Mouse (Mus musculus) small intestine, adult 2 months (tissue): Measurements from ENCODE around the gene Nek8. TPM values are rescaled to one million over a fixed set of nuclear protein-coding genes. Genes with fewer than 3 reads are reported as not detected.

Source experiments
- H3K27ac ChIP-seq: fragments of 200-500 bp; 2 replicates; pipeline ENCODE4 v1.5.1; 2012; ENCODE audit warnings: low read depth, low read length, control low read depth, inconsistent platforms; ENCODE audit not compliant: insufficient read depth
- H3K27me3 ChIP-seq: fragments of 200-500 bp; 2 replicates; pipeline ENCODE4 v1.6.1; 2012; ENCODE audit warnings: mild to moderate bottlenecking, moderate library complexity, low read length, inconsistent platforms; ENCODE audit not compliant: control insufficient read depth, insufficient read depth
- H3K36me3 ChIP-seq: fragments of 200-500 bp; 2 replicates; pipeline ENCODE4 v1.6.1; 2012; ENCODE audit warnings: mild to moderate bottlenecking, low read length, control low read depth, inconsistent platforms; ENCODE audit not compliant: control insufficient read depth, insufficient read depth
- H3K4me1 ChIP-seq: fragments of 200-500 bp; 2 replicates; pipeline ENCODE4 v1.6.1; 2012; ENCODE audit warnings: low read length, inconsistent platforms, mixed read lengths; ENCODE audit not compliant: control insufficient read depth, insufficient read depth, insufficient read length
- H3K4me3 ChIP-seq: fragments of 200-500 bp; 2 replicates; pipeline ENCODE4 v1.5.1; 2012; ENCODE audit warnings: low read depth, mild to moderate bottlenecking, control low read depth, inconsistent platforms, low read length, moderate library complexity
- CTCF ChIP-seq: fragments of 200-500 bp; IDR thresholded peaks from 2 replicates; pipeline ENCODE4 v1.5.1; 2012; ENCODE audit warnings: low read depth, mild to moderate bottlenecking, control low read depth, inconsistent platforms, low read length, moderate library complexity, mixed read lengths; ENCODE audit not compliant: insufficient replicate concordance, insufficient read length; ENCODE audit errors: extremely low read depth
- POLR2A ChIP-seq: fragments of 200-500 bp; IDR thresholded peaks from 2 replicates; pipeline ENCODE4 v1.6.1; 2012; ENCODE audit warnings: low read depth, mild to moderate bottlenecking, control low read depth, inconsistent platforms, low read length, moderate library complexity
- WGBS: fragments of 180-500 bp; shearing (Covaris S2); methylation state at CpG from one replicate; pipeline ENCODE4 v1.1.7; 2018; 5-methylcytosine and 5-hydroxymethylcytosine counted together
- polyA plus RNA-seq: library from polyadenylated mRNA; depleted of rRNA; stranded (reverse); fragments of >200 nt; gene quantifications from 2 replicates; pipeline ENCODE4 v1.2.3, GENCODE M21; 2012; rRNA removed

The Nek8 gene
- 5.0 and 6.6 TPM in 2 replicates for polyA plus RNA-seq

GRCm38 (mm10) chr11:78176402-78176862 is at the start of gene Nek8, which contains the start of gene Tlcd1:
Nek8 (minus strand) TSS chr11:78176675.
Tlcd1 (plus strand) TSS chr11:78176711.
- under 1% methylated on average over 32 of the region's 32 CpGs for WGBS
- Histone ChIP-seq H3K27me3 (no peaks in the 10 kb centered on the region), H3K36me3 (peaks cover 17% of the 10 kb centered on the region), H3K4me3 (peak within 1 kb of the TSS; percentile 95), H3K4me1 (peaks cover 14% of the 10 kb centered on the region), H3K27ac (peak within 1 kb of the TSS; percentile 89)
- TF ChIP-seq POLR2A (peak; percentile 50; the same call in 1 of the 2 replicates), CTCF (no peak)

- Histone ChIP-seq H3K4me3 (no peak overlapping the region), H3K4me1 (no peaks in the 10 kb centered on the region), H3K27me3 (no peaks in the 10 kb centered on the region), H3K27ac (no peak overlapping the region), H3K36me3 (peaks cover 92% of the 10 kb centered on the region)
- WGBS: 89% methylated on average over 4 of the region's 4 CpGs
- TF ChIP-seq POLR2A (no peak), CTCF (no peak)
These were observed 47.1 kb upstream of the Nek8 start for GRCm38 (mm10) chr11:78223586-78223985.

- 90% methylated on average over 11 of the region's 11 CpGs for WGBS
- Histone ChIP-seq H3K4me1 (no peaks in the 10 kb centered on the region), H3K27me3 (no peaks in the 10 kb centered on the region), H3K36me3 (peaks cover 83% of the 10 kb centered on the region), H3K4me3 (no peak overlapping the region), H3K27ac (no peak overlapping the region)
- no peak for TF ChIP-seq POLR2A
- no peak for TF ChIP-seq CTCF
These were observed 39.3 kb upstream of the Nek8 start for GRCm38 (mm10) chr11:78215709-78216317.

- H3K4me3 ChIP-seq: no peak overlapping the region
- H3K36me3 ChIP-seq: peaks cover 86% of the 10 kb centered on the region
- no peak overlapping the region for H3K27ac ChIP-seq
- 87% methylated on average over 14 of the region's 14 CpGs for WGBS
- TF ChIP-seq POLR2A: no peak
- no peak for TF ChIP-seq CTCF
- no peaks in the 10 kb centered on the region for H3K4me1 ChIP-seq
- H3K27me3 ChIP-seq: no peaks in the 10 kb centered on the region
These were observed 36.8 kb upstream of the Nek8 start for GRCm38 (mm10) chr11:78213086-78213817.

GRCm38 (mm10) chr11:78211513-78211912 is 35.0 kb upstream of the Nek8 start:
- WGBS: 65% methylated on average over 5 of the region's 5 CpGs
- Histone ChIP-seq H3K27ac (no peak overlapping the region), H3K27me3 (no peaks in the 10 kb centered on the region), H3K36me3 (peaks cover 89% of the 10 kb centered on the region), H3K4me1 (no peaks in the 10 kb centered on the region), H3K4me3 (no peak overlapping the region)
- no peak for TF ChIP-seq POLR2A
- TF ChIP-seq CTCF: no peak

GRCm38 (mm10) chr11:78210615-78211014 is 34.1 kb upstream of the Nek8 start:
- peaks cover 89% of the 10 kb centered on the region for H3K36me3 ChIP-seq
- H3K4me1 ChIP-seq: no peaks in the 10 kb centered on the region
- 70% methylated on average over 7 of the region's 7 CpGs for WGBS
- no peak overlapping the region for H3K27ac ChIP-seq
- H3K27me3 ChIP-seq: no peaks in the 10 kb centered on the region
- H3K4me3 ChIP-seq: no peak overlapping the region
- TF ChIP-seq POLR2A: no peak
- TF ChIP-seq CTCF: no peak

GRCm38 (mm10) chr11:78209886-78210285 is 33.4 kb upstream of the Nek8 start:
- H3K4me3 ChIP-seq: no peak overlapping the region
- H3K27ac ChIP-seq: no peak overlapping the region
- TF ChIP-seq POLR2A (no peak), CTCF (no peak)

More at GRCm38 (mm10) chr11:78209886-78210285, 33.4 kb upstream of the Nek8 start:
- H3K27me3 ChIP-seq: no peaks in the 10 kb centered on the region
- H3K36me3 ChIP-seq: peaks cover 84% of the 10 kb centered on the region
- H3K4me1 ChIP-seq: no peaks in the 10 kb centered on the region
- WGBS: 93% methylated on average over 6 of the region's 6 CpGs
